Mouse (Mus musculus) heart, embryonic 12.5 days (tissue): Measurements from ENCODE around the gene Smarca2. TPM values are rescaled to one million over a fixed set of nuclear protein-coding genes. Genes with fewer than 3 reads are reported as not detected.

Source experiments
- ATAC-seq: fragments of 200-750 bp; cut with Nextera tagmentation; 2 replicates; pipeline ENCODE4 v1.8.0; 2017; ENCODE audit warnings: moderate TSS enrichment, moderate library complexity; ENCODE audit not compliant: insufficient number of reproducible peaks, low FRiP score
- H3K27ac ChIP-seq: fragments of 300-500 bp; sonication (generic); 2 replicates; pipeline ENCODE4 v1.5.1; 2016; ENCODE audit warnings: mild to moderate bottlenecking, moderate library complexity; ENCODE audit not compliant: poor library complexity, severe bottlenecking
- H3K27me3 ChIP-seq: fragments of 300-500 bp; sonication (generic); replicated peaks from 2 replicates; pipeline ENCODE4 v1.6.1; 2016; ENCODE audit warnings: mild to moderate bottlenecking, moderate library complexity
- H3K36me3 ChIP-seq: fragments of 300-500 bp; sonication (generic); 2 replicates; pipeline ENCODE4 v1.6.1; 2016; ENCODE audit warnings: mild to moderate bottlenecking, moderate library complexity
- H3K4me1 ChIP-seq: fragments of 300-500 bp; sonication (generic); replicated peaks from 2 replicates; pipeline ENCODE4 v1.6.1; 2016; ENCODE audit warnings: mild to moderate bottlenecking
- H3K4me2 ChIP-seq: fragments of 300-500 bp; sonication (generic); 2 replicates; pipeline ENCODE4 v1.6.1; 2016; ENCODE audit warnings: mild to moderate bottlenecking, moderate library complexity
- H3K4me3 ChIP-seq: fragments of 300-500 bp; sonication (generic); 2 replicates; pipeline ENCODE4 v1.5.1; 2016; ENCODE audit warnings: mild to moderate bottlenecking
- H3K9ac ChIP-seq: fragments of 300-500 bp; sonication (generic); 2 replicates; pipeline ENCODE4 v1.6.1; 2016; ENCODE audit warnings: mild to moderate bottlenecking, moderate library complexity
- H3K9me3 ChIP-seq: fragments of 300-500 bp; sonication (generic); replicated peaks from 2 replicates; pipeline ENCODE4 v1.6.1; 2016; ENCODE audit warnings: mild to moderate bottlenecking, moderate library complexity
- WGBS: fragments of 180-500 bp; shearing (Covaris S2); methylation state at CpG from one replicate; pipeline ENCODE4 v1.1.7; 2016; 5-methylcytosine and 5-hydroxymethylcytosine counted together
- polyA plus RNA-seq: library from polyadenylated mRNA; unstranded; fragments of >200 nt; fragmentation: Nextera tagmentation; extraction: Ambion mirVana; gene quantifications from 2 replicates; pipeline ENCODE4 v1.2.1, GENCODE M21; 2016

Gene Smarca2
- polyA plus RNA-seq, 1 experiment from 2014 or later = 31.0 TPM

DNA sequence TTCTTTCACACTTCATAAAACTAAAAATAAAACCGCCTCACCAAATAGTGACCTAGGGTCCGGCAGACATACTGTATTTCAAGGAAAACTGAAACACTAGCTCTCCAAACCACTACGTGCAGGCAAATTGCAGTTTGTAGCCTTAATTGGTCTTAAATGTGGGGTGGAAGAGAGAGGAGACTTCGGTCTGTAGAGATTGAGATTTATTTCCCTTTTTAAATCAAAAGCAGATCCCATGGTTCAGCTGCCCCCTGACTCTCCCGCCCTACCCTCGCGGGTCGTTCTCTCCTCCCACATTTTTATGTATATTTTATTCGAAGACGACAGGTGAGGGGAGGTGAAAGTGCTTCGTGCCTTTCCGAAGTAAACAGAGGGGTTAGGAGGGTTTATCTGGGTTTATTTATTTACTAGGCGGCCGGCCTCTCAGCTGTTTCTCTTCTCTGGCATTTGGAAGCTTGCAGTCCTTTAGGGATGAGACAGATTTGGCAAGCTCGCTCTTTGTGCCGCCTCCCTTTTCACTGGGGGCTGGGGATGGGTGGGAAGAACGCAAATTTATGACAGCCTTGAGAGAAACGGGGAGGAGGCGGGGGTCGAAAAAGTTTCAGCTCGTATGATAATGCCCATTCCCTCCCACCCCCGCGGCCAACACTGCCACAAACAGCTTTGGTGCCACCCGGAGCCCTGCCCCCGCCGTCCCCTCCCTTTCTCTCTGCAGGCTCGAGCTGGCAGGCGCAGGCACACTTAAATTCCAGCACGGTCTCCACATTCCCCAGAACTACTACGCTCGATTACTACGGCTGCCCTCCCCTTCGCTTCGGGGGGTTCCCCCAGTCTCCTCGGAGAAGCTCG, 720 bp upstream of the Smarca2 start:
- Histone ChIP-seq H3K4me3 (peak overlapping the region; percentile 86), H3K9ac (peak overlapping the region; percentile 73), H3K4me2 (peak overlapping the region; percentile 97), H3K9me3 (no peaks in the 10 kb centered on the region), H3K4me1 (peaks cover 9% of the 10 kb centered on the region), H3K27me3 (peaks cover 3% of the 10 kb centered on the region; the same call in 1 of the 2 replicates), H3K36me3 (no peaks in the 10 kb centered on the region), H3K27ac (peak overlapping the region; percentile 95)
- 1% methylated on average over 36 of the region's 36 CpGs for WGBS
- peak; percentile 69 for ATAC-seq

- WGBS = under 1% methylated on average over 44 of the region's 44 CpGs
- peaks cover 3% of the 10 kb centered on the region; the same call in 1 of the 2 replicates for H3K27me3 ChIP-seq
Measured at GRCm38 (mm10) chr19:26605438-26606320, 829 bp downstream of the Smarca2 start.

GRCm38 (mm10) chr19:26606321-26607155, 1.7 kb downstream of the Smarca2 start:
- Histone ChIP-seq H3K27me3 (peaks cover 3% of the 10 kb centered on the region; the same call in 1 of the 2 replicates), H3K4me2 (peak overlapping the region; percentile 97), H3K4me1 (peaks cover 9% of the 10 kb centered on the region), H3K9ac (peak overlapping the region; percentile 80), H3K4me3 (peak overlapping the region; percentile 86), H3K9me3 (no peaks in the 10 kb centered on the region), H3K27ac (peak overlapping the region; percentile 63; the same call in 1 of the 2 replicates), H3K36me3 (no peaks in the 10 kb centered on the region)
- peak; percentile 56; the same call in 1 of the 2 replicates for ATAC-seq
- WGBS = under 1% methylated on average over 62 of the region's 63 CpGs

More at GRCm38 (mm10) chr19:26605438-26606320, 829 bp downstream of the Smarca2 start:
- peak overlapping the region; percentile 80 for H3K9ac ChIP-seq
- peaks cover 9% of the 10 kb centered on the region for H3K4me1 ChIP-seq
- H3K4me3 ChIP-seq = peak overlapping the region; percentile 86
- no peaks in the 10 kb centered on the region for H3K36me3 ChIP-seq
- peak overlapping the region; percentile 97 for H3K4me2 ChIP-seq
- H3K27ac ChIP-seq = peak overlapping the region; percentile 95
- peak; percentile 28; the same call in 1 of the 2 replicates for ATAC-seq
- H3K9me3 ChIP-seq = no peaks in the 10 kb centered on the region

- peak; percentile 31 for ATAC-seq
- peak overlapping the region; percentile 86 for H3K4me3 ChIP-seq
- H3K9me3 ChIP-seq = no peaks in the 10 kb centered on the region
- no peaks in the 10 kb centered on the region for H3K36me3 ChIP-seq
- 0% methylated on average over 35 of the region's 56 CpGs for WGBS
- H3K4me2 ChIP-seq = peak overlapping the region; percentile 97
- H3K9ac ChIP-seq = peak overlapping the region; percentile 80
- H3K27me3 ChIP-seq = peaks cover 3% of the 10 kb centered on the region; the same call in 1 of the 2 replicates
- H3K27ac ChIP-seq = peak overlapping the region; percentile 63
- peaks cover 9% of the 10 kb centered on the region for H3K4me1 ChIP-seq
Measured at GRCm38 (mm10) chr19:26607156-26607536, 2.3 kb downstream of the Smarca2 start.

DNA sequence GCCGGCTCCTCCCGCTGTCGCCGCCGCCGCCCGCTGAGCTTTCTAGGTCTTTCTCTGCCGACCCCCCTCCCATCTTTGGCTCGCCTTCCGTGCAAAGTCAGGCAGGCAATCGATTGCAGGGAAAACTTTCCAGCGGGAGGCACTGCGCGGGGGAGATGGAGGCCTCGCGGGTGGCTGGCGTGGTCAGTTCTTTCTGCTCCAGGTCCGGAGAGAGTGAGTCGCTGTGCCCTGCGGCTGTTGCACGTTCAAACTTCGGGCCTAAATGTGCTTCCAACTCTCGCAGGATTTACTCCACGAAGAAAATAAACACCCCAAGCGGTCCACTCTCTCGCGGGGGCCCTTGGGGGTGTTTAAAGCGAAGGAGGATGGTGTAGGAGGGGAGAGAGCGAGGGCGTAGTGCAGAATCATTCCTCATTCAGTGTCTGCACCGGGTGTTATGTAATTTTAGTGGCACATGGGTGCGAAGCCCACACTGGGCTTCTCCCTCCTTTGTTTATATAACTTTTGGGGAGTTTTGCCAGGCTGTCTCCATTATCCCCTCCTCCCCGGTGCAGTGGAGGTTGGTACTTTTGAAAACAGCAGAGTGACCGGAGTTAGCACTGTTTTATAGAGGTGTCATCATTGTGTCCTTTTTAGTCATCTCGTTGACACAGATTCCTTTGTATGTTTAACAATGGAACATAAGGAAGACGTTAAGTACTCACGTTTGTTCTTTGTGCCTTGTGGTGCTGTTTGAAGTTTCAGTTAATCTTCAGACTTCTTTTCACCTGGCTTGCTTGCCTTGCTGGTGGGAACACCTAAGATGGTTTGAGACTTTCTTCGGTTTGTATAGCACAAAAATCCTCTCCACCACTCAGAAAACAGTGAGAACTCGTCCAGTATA, 2.9 kb downstream of the Smarca2 start:
- Histone ChIP-seq H3K9me3 (no peaks in the 10 kb centered on the region), H3K36me3 (no peaks in the 10 kb centered on the region), H3K4me2 (peak overlapping the region; percentile 97), H3K9ac (peak overlapping the region; percentile 80), H3K27ac (peak overlapping the region; percentile 63), H3K27me3 (peaks cover 3% of the 10 kb centered on the region; the same call in 1 of the 2 replicates), H3K4me3 (peak overlapping the region; percentile 86), H3K4me1 (peaks cover 11% of the 10 kb centered on the region)
- ATAC-seq = no peak
- WGBS = 2% methylated on average over 39 of the region's 39 CpGs

DNA sequence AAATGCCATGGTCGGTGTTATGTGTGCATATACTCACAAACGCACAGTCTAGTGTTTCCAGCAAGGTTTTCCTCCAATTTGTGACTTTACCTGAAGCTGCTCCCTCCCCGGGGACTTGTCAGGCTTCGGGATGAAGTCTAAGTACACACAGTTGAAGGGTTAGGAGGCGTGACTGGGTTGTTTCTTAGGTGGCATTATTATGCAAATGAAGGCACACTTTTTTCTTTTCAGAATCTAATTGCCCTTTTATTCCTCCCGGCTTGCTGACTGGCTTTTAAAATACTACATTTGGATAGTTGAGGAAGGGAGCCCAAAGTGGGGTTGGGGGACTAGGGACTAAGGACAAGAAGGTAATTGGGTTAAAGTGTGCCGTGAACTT, 3.6 kb downstream of the Smarca2 start:
- H3K36me3 ChIP-seq = no peaks in the 10 kb centered on the region
- 21% methylated on average over 7 of the region's 7 CpGs for WGBS
- no peaks in the 10 kb centered on the region for H3K9me3 ChIP-seq
- peak overlapping the region; percentile 97 for H3K4me2 ChIP-seq
- ATAC-seq = no peak
- H3K27me3 ChIP-seq = peaks cover 3% of the 10 kb centered on the region; the same call in 1 of the 2 replicates
- peak overlapping the region; percentile 86 for H3K4me3 ChIP-seq
- no peak overlapping the region for H3K9ac ChIP-seq
- peaks cover 18% of the 10 kb centered on the region for H3K4me1 ChIP-seq
- no peak overlapping the region for H3K27ac ChIP-seq

DNA sequence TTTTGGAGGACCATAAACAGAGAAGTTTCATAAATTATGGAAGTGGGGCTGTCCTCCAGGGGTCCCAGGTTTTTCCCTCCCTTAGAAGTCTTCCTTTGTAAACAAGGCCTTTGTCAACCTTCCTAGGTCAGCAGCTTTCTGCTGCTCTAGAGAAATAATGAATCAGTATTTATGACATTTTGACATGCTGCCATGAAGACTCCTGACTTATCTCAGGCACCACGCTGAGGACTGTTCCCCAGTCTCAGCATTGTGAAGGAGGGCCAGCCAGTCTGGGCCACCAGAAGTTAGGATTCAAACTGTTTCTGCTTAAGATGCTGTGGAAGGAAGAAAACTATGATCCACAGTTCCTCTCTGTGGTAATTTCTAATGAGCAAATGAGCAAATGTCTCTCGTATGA, 4.8 kb downstream of the Smarca2 start:
- peaks cover 27% of the 10 kb centered on the region for H3K4me1 ChIP-seq
- H3K36me3 ChIP-seq = no peaks in the 10 kb centered on the region
- no peak overlapping the region for H3K27ac ChIP-seq
- no peak overlapping the region for H3K9ac ChIP-seq
- no peak overlapping the region for H3K4me3 ChIP-seq
- no peak overlapping the region for H3K4me2 ChIP-seq
- ATAC-seq = no peak
- 43% methylated on average over 2 of the region's 2 CpGs for WGBS
- H3K9me3 ChIP-seq = no peaks in the 10 kb centered on the region
- peaks cover 3% of the 10 kb centered on the region; the same call in 1 of the 2 replicates for H3K27me3 ChIP-seq

DNA sequence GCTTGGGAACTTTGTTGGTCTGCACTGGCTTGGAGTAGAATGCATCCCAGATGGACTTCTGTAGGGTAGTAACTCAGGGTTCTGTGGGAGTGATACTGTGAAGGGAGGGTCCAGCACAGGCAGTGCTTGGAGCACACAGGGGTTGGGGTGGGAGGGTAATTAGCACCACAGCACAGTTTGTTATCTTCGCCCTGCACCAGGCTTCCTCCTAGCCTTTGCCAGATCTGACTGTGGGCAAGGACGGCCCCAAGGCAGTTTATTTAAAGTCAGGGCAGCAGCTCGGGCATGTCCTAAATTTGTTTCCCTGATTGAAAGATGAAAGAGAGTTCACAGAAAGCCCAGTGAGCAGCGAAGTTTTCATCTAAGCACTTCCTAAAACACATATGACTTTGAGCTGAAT, 8.1 kb downstream of the Smarca2 start:
- ATAC-seq = no peak
- H3K27ac ChIP-seq = no peak overlapping the region

GRCm38 (mm10) chr19:26613665-26614064, 8.8 kb downstream of the Smarca2 start:
- Histone ChIP-seq H3K4me2 (no peak overlapping the region), H3K27ac (peak overlapping the region; percentile 39; the same call in 1 of the 2 replicates), H3K27me3 (no peaks in the 10 kb centered on the region), H3K4me3 (no peak overlapping the region), H3K9ac (no peak overlapping the region), H3K9me3 (no peaks in the 10 kb centered on the region), H3K36me3 (no peaks in the 10 kb centered on the region), H3K4me1 (peaks cover 17% of the 10 kb centered on the region)
- 24% methylated on average over 5 of the region's 5 CpGs for WGBS
- ATAC-seq = peak; percentile 42; the same call in 1 of the 2 replicates

More for the DNA sequence above, 8.1 kb downstream of the Smarca2 start:
- Histone ChIP-seq H3K4me3 (no peak overlapping the region), H3K9me3 (no peaks in the 10 kb centered on the region), H3K36me3 (no peaks in the 10 kb centered on the region), H3K4me2 (no peak overlapping the region), H3K9ac (no peak overlapping the region), H3K27me3 (peaks cover 3% of the 10 kb centered on the region; the same call in 1 of the 2 replicates), H3K4me1 (peaks cover 23% of the 10 kb centered on the region)
- WGBS = 21% methylated on average over 4 of the region's 4 CpGs
